Mouse (Mus musculus) cerebellum, adult 2 months (tissue): ENCODE data around the gene Schip1. TPM values are rescaled to one million over a fixed set of nuclear protein-coding genes. Genes with fewer than 3 reads are reported as not detected.

ENCODE experiments used
- DNase-seq, 2 experiments: peaks; one replicate each; pipeline ENCODE4 v3.0.0; 2021
- H3K27ac ChIP-seq: fragments of 200-500 bp; 2 replicates; pipeline ENCODE4 v1.5.1; 2012; ENCODE audit warnings: low read length, control low read depth, inconsistent platforms; ENCODE audit not compliant: insufficient read depth
- H3K27me3 ChIP-seq: fragments of 200-500 bp; 2 replicates; pipeline ENCODE4 v1.6.1; 2012; ENCODE audit warnings: inconsistent platforms, mild to moderate bottlenecking, low read length, moderate library complexity; ENCODE audit not compliant: control insufficient read depth, insufficient read depth
- H3K4me1 ChIP-seq: fragments of 200-500 bp; 2 replicates; pipeline ENCODE4 v1.6.1; 2011; ENCODE audit warnings: low read length; ENCODE audit not compliant: control insufficient read depth, insufficient read depth
- H3K4me3 ChIP-seq: fragments of 200-500 bp; replicated peaks from 2 replicates; pipeline ENCODE3; 2011; ENCODE audit warnings: mild to moderate bottlenecking, low read depth, low read length, control low read depth; ENCODE audit not compliant: insufficient read depth
- CTCF ChIP-seq: fragments of 200-500 bp; IDR thresholded peaks from 2 replicates; pipeline ENCODE4 v1.5.1; 2011; ENCODE audit warnings: low read depth, mild to moderate bottlenecking, control low read depth, low read length, moderate library complexity, borderline replicate concordance; ENCODE audit not compliant: insufficient read depth
- POLR2A ChIP-seq: fragments of 200-500 bp; IDR thresholded peaks from 2 replicates; pipeline ENCODE4 v1.6.1; 2011; ENCODE audit warnings: low read length, control low read depth, borderline replicate concordance; ENCODE audit not compliant: insufficient read depth
- WGBS: fragments of 180-500 bp; shearing (Covaris S2); methylation state at CpG from one replicate; pipeline ENCODE4 v1.1.7; 2018; 5-methylcytosine and 5-hydroxymethylcytosine counted together
- polyA plus RNA-seq: library from polyadenylated mRNA; depleted of rRNA; stranded (reverse); fragments of >200 nt; gene quantifications from 2 replicates; pipeline ENCODE4 v1.2.3, GENCODE M21; 2012

Gene Schip1
- polyA plus RNA-seq, 1 experiment: 208 TPM

- TF ChIP-seq CTCF: no peak
- no peak for TF ChIP-seq POLR2A
- Histone ChIP-seq H3K4me3 (peak overlapping the region; percentile 77), H3K27me3 (no peaks in the 10 kb centered on the region), H3K27ac (no peak overlapping the region), H3K4me1 (peaks cover 2% of the 10 kb centered on the region; the same call in 1 of the 2 replicates)
- DNase-seq: peak; percentile 21 to 51
- WGBS: under 1% methylated on average over 68 of the region's 68 CpGs
Measured at GRCm38 (mm10) chr3:68494296-68495095, 429.9 kb downstream of the Schip1 start.

DNA sequence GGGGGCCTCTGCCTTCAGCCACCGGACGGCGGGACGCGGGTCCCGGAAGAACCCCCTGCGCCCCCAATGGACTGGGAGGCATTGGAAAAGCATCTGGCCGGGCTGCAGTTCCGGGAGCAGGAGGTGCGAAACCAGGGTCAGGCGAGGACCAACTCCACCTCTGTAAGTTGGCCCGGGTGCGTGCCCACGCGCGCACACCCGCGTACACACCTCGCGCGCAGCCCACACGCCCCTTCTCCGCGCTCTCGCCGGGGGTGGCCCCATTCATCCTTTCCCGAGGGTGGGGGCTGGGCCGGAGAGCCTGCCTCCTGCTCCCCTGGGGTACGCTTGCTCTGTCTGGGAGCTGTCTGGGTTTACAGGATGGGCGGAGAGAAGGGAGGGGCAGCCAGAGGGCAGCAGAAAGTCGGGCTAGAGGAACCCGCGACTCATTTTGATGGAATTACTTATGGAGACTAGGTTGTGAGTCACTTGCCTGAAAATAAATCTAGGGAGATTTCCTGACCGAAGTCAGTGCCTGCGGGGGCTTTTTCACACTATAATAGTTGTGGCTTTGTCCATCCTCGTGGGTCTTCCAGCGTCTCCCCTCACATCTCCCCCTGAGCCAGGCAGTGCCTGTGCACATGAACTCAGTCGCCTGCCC is 430.6 kb downstream of the Schip1 start:
- no peaks in the 10 kb centered on the region for H3K27me3 ChIP-seq
- H3K27ac ChIP-seq: no peak overlapping the region
- DNase-seq: peak; percentile 30 to 38
- H3K4me3 ChIP-seq: peak overlapping the region; percentile 77
- H3K4me1 ChIP-seq: peaks cover 2% of the 10 kb centered on the region; the same call in 1 of the 2 replicates
- WGBS: 2% methylated on average over 38 of the region's 38 CpGs
- TF ChIP-seq POLR2A (no peak), CTCF (no peak)

DNA sequence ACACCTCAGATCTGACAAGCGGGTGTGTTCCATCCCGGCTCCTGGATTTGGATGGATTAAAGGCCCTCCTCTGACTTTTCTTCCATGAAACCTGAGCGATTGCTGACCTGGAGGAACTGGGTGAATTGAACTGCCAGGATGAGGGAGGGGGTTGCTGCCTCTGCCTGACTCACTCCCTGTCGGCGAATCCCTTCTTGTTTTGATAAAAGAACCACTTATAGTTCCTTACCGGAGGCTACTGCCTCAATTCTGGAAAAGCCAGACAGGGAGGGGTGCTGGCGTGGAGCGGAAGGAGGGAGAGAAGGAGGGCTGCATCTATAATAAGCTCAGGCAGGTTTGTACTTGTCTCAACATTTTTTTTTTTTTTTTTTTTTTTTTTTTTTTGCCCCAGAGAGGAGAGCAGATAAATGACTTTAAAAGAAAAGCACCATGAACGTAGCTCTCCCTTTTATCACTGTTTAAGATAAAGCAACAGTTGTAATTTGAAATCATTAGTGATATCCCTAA is 431.2 kb downstream of the Schip1 start:
- no peak for DNase-seq
- H3K4me1 ChIP-seq: peaks cover 2% of the 10 kb centered on the region; the same call in 1 of the 2 replicates
- TF ChIP-seq CTCF (no peak), POLR2A (no peak)
- H3K27me3 ChIP-seq: no peaks in the 10 kb centered on the region
- peak overlapping the region; percentile 2 for H3K4me3 ChIP-seq
- H3K27ac ChIP-seq: no peak overlapping the region
- WGBS: 31% methylated on average over 9 of the region's 9 CpGs

DNA sequence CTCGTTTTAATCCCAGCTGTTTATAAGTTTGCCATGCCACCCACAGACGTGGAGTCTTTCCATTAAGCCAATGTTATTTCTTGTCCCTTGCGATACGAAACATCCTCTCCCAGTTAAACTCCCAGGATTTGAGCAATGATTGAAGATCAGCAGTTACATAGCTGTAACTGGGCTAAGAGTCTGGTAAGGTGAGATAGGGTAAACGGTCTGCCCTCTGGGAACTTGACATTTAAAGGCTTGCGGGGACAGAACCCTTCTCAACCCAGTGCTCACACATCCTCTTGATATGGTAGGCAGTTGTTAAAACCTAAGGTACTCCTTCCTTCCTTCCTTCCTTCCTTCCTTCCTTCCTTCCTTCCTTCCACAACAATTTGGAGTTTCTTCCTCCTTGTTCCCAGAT is 431.9 kb downstream of the Schip1 start:
- DNase-seq: no peak
- no peak overlapping the region for H3K27ac ChIP-seq
- no peaks in the 10 kb centered on the region for H3K27me3 ChIP-seq
- 68% methylated on average over 6 of the region's 6 CpGs for WGBS
- TF ChIP-seq CTCF: no peak
- TF ChIP-seq POLR2A: no peak
- H3K4me3 ChIP-seq: no peak overlapping the region
- H3K4me1 ChIP-seq: peaks cover 2% of the 10 kb centered on the region; the same call in 1 of the 2 replicates

DNA sequence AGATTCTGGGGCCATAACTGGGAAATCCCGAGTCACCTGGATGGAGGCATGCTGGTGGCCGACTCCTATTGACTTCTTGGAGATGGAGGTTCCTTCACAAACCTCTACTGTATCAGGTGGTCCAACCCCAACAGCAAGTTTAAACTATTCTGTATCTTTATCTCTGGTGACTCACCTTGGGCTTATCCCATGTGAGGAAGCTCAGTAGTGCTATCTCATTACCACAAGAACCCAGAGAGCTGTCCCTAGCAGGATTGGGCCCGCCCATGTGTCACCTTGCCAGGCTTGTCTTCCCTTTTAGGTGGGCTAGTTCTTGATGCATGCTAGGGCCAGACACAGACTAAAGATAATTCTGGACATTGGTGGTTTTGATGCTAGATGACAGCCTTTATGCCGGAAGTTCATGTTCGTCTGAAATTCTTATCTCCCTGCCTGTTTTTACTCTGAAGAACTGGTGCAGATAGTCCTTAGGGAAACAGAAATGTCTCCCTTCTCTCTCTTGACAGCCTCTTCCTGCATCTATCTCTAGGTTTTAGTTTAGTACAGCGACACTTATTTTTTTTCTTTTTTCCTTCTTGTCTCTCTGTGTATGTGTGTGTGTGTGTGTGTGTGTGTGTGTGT is 435.0 kb downstream of the Schip1 start:
- WGBS: 92% methylated on average over 6 of the region's 6 CpGs
- TF ChIP-seq CTCF (no peak), POLR2A (no peak)
- no peaks in the 10 kb centered on the region for H3K4me1 ChIP-seq
- H3K4me3 ChIP-seq: no peak overlapping the region
- no peak for DNase-seq
- no peak overlapping the region for H3K27ac ChIP-seq
- no peaks in the 10 kb centered on the region for H3K27me3 ChIP-seq

GRCm38 (mm10) chr3:68504838-68505237 is 440.2 kb downstream of the Schip1 start:
- TF ChIP-seq CTCF (no peak), POLR2A (no peak)
- Histone ChIP-seq H3K4me1 (peaks cover 15% of the 10 kb centered on the region), H3K27me3 (no peaks in the 10 kb centered on the region), H3K27ac (no peak overlapping the region), H3K4me3 (no peak overlapping the region)
- DNase-seq: no peak
- WGBS: 88% methylated on average over 3 of the region's 3 CpGs

GRCm38 (mm10) chr3:68506769-68507318 is 442.2 kb downstream of the Schip1 start:
- H3K27ac ChIP-seq: no peak overlapping the region
- no peak for DNase-seq
- 87% methylated on average over 7 of the region's 7 CpGs for WGBS
- no peaks in the 10 kb centered on the region for H3K27me3 ChIP-seq
- H3K4me3 ChIP-seq: no peak overlapping the region
- peaks cover 15% of the 10 kb centered on the region for H3K4me1 ChIP-seq
- TF ChIP-seq POLR2A (no peak), CTCF (no peak)
